8 mouse cellular contexts compared by ENCODE assay signal in the genomic region with DNA sequence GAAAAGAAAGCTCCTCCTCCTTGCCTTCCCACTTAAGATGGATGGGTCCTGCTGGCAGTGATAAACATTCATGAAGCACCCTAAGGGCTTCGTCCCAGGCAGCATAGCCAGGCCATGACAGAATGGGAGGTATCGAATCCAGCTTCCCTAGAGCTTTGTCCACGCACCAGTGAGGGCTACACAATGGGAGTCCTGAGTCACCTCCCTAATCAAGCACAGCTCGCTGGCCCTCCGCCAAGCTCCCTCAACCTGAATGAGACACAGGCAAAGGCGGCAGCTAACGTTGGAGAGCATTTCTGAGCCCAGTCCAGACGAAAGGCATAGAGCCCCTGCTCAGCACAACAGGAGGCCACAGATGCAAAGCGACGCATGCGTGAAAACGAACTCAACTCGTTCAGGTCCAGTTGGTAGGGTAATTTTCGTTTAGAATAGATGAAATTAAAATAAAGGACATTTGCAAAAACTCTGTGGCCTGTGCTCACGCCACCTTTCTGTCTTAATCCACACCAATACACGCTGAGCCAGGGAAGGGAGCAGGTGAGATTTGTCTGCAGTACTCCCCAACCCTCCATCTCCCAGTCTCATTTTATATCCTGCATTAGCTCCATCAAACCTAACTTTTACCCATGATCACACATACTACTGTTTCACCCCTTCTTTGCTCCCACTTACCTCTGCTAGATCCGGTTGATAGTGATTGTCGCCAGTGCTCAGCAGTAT.
DNase-seq lines count a peak whose midpoint lies in the region; ATAC-seq lines count a peak whose summit lies in the region.

No protein-coding gene starts in this region.

- no peaks in the 10 kb centered on the region for H3K36me3 ChIP-seq in heart, embryonic 10.5 days
- no peaks in the 10 kb centered on the region for H3K36me3 ChIP-seq in midbrain, embryonic 12.5 days
- no peaks in the 10 kb centered on the region for H3K36me3 ChIP-seq in stomach, embryonic 14.5 days (ENCODE audit: control insufficient read depth, insufficient read depth, low read length)

- H3K27ac ChIP-seq in heart, embryonic 10.5 days: 0 out of 2 replicates have a peak overlapping the region, but pooled peaks have one; percentile 2
- peak overlapping the region; percentile 42 for H3K27ac ChIP-seq in midbrain, embryonic 12.5 days (replicated peaks)
- no peak overlapping the region for H3K27ac ChIP-seq in stomach, embryonic 14.5 days (ENCODE audit: low read length)

- H3K4me2 ChIP-seq in midbrain, embryonic 12.5 days (replicated peaks): peak overlapping the region; percentile 27; the same call in 1 of the 2 replicates
- peak overlapping the region; percentile 22; the same call in 1 of the 2 replicates for H3K4me2 ChIP-seq in stomach, embryonic 14.5 days (replicated peaks; ENCODE audit: low read depth, low read length)

- peak; percentile 62; the same call in 1 of the 2 replicates for ATAC-seq in midbrain, embryonic 12.5 days (ENCODE audit: low FRiP score, low read depth)
- peak; percentile 82; the same call in 1 of the 2 replicates for ATAC-seq in stomach, embryonic 14.5 days (ENCODE audit: insufficient number of reproducible peaks, insufficient read depth, low FRiP score, low read depth)

- H3K4me1 ChIP-seq in heart, embryonic 10.5 days: peaks cover 16% of the 10 kb centered on the region; the same call in 1 of the 2 replicates
- H3K4me1 ChIP-seq in midbrain, embryonic 12.5 days: peaks cover 16% of the 10 kb centered on the region
- H3K4me1 ChIP-seq in stomach, embryonic 14.5 days (ENCODE audit: control insufficient read depth, insufficient read depth, low read length): 0 out of 2 replicates have a peak, but pooled peaks cover 10% of the 10 kb centered on the region

- peak overlapping the region; percentile 23; the same call in 1 of the 2 replicates for H3K4me3 ChIP-seq in heart, embryonic 10.5 days
- no peak overlapping the region for H3K4me3 ChIP-seq in midbrain, embryonic 12.5 days
- no peak overlapping the region for H3K4me3 ChIP-seq in stomach, embryonic 14.5 days (ENCODE audit: low read depth, low read length)

- H3K9me3 ChIP-seq in heart, embryonic 10.5 days: no peaks in the 10 kb centered on the region
- no peaks in the 10 kb centered on the region for H3K9me3 ChIP-seq in midbrain, embryonic 12.5 days
- H3K9me3 ChIP-seq in stomach, embryonic 14.5 days (ENCODE audit: control insufficient read depth, low read depth, low read length): no peaks in the 10 kb centered on the region

- WGBS in heart, embryonic 10.5 days: 18% methylated on average over 18 of the region's 18 CpGs
- WGBS in midbrain, embryonic 12.5 days: 26% methylated on average over 18 of the region's 18 CpGs
- WGBS in stomach, embryonic 14.5 days: 25% methylated on average over 18 of the region's 18 CpGs

- no peak overlapping the region for H3K9ac ChIP-seq in midbrain, embryonic 12.5 days (replicated peaks)
- no peak overlapping the region for H3K9ac ChIP-seq in stomach, embryonic 14.5 days (replicated peaks; ENCODE audit: low read depth, low read length)

- DNase-seq in thymus, postnatal 4 days: peak; percentile 10
- no peak for DNase-seq in thymus, postnatal 0 days (ENCODE audit: low spot score)
- peak; percentile 30 for DNase-seq in embryo, embryonic 10 days (ENCODE audit: low spot score)
- peak; percentile 83 for DNase-seq in heart, embryonic 10.5 days (ENCODE audit: low spot score)
- DNase-seq in kidney, postnatal 4 days: peak; percentile 75 to 79
- DNase-seq in T-cell, adult 2 months (ENCODE audit: low spot score): no peak

- no peaks in the 10 kb centered on the region for H3K27me3 ChIP-seq in heart, embryonic 10.5 days (ENCODE audit: insufficient read depth, poor library complexity, severe bottlenecking)
- H3K27me3 ChIP-seq in midbrain, embryonic 12.5 days: no peaks in the 10 kb centered on the region
- no peaks in the 10 kb centered on the region for H3K27me3 ChIP-seq in stomach, embryonic 14.5 days (ENCODE audit: control insufficient read depth, insufficient read depth, low read length)

Comparison
In these comparisons a context has a peak if more than half of its experiments do, and no peak if none do; other contexts are left out.
1. DNase-seq: peak in thymus, postnatal 4 days (single experiment), embryo, embryonic 10 days (single experiment), heart, embryonic 10.5 days (single experiment) and kidney, postnatal 4 days (2 of 2); none in thymus, postnatal 0 days (single experiment) and T-cell, adult 2 months (single experiment).